Mouse (Mus musculus) B cell, adult 67 days (primary cell): ENCODE results near the gene Arhgef17. TPM values are rescaled to one million over a fixed set of nuclear protein-coding genes. Genes with fewer than 3 reads are reported as not detected.

Experiments
- total RNA-seq, 2 experiments: library from RNA; stranded (reverse); gene quantifications; 4 replicates each; pipeline ENCODE4 v1.2.4; 2023

The Arhgef17 gene
- under 1 TPM in 1 of 2 experiments, not detected in 1; 0.32 TPM for total RNA-seq

GRCm38 (mm10) chr7:100931926-100932480 lies at the start of gene Arhgef17:
Arhgef17 (minus strand) TSS chr7:100932107.

GRCm38 (mm10) chr7:100974135-100974903 lies 42.4 kb upstream of the Arhgef17 start, which contains the start of gene P2ry6:
P2ry6 (minus strand) TSS chr7:100974649.

GRCm38 (mm10) chr7:100862828-100863638 lies 68.9 kb downstream of the Arhgef17 start, which contains the start of gene Relt:
Relt (minus strand) TSS chr7:100863446.

Other genes starting within 250 kb of the Arhgef17 start
- 10 to 100 TPM; 48.1 to 52.5 TPM for gene Fam168a, start 225.5 kb downstream of the Arhgef17 start, total RNA-seq
- 10 to 100 TPM; 30.5 to 36.7 TPM for gene Relt, start 68.7 kb downstream of the Arhgef17 start, total RNA-seq
- under 1 TPM in 1 of 2 experiments, not detected in 1; 0.26 TPM for gene P2ry6, start 42.5 kb upstream of the Arhgef17 start, total RNA-seq
- gene P2ry2, start 80.8 kb upstream of the Arhgef17 start, total RNA-seq: under 1 TPM; 0.17 to 0.27 TPM
- 100 to 1,000 TPM; 450 to 624 TPM for gene Fchsd2, start 160.8 kb upstream of the Arhgef17 start, total RNA-seq